Mouse (Mus musculus) testis, postnatal 14 days (tissue): Measurements from ENCODE around the gene Tspyl4.

ENCODE experiments used
- DNase-seq: peaks from one replicate; pipeline ENCODE4 v3.0.0; 2021; ENCODE audit warnings: low spot score

Gene Tspyl4

DNA sequence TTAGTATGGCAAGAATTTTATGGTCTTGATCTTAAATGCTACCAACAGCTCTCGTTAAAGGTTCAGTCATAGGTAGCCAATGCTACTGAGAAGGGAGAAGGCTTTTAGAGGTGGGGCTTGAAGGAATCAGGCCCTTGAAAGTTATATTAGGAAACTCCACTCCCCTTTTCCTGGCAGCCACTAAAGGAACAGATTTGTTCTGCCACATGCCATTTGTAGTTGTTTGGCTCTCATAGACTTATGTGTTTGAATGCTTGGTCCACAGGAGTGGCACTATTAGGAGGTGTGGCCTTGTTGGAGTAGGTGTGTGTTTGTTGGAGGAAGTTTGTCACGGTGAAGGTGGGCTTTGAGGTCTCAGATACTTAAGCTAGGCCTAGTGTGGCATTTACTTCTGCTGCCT, 23.6 kb downstream of the Tspyl4 start:
- DNase-seq: no peak

GRCm38 (mm10) chr10:34326701-34327100, 29.5 kb downstream of the Tspyl4 start:
- DNase-seq: no peak

- no peak for DNase-seq
These were observed 29.9 kb downstream of the Tspyl4 start for GRCm38 (mm10) chr10:34327144-34327543.

GRCm38 (mm10) chr10:34328310-34328709, 31.1 kb downstream of the Tspyl4 start:
- DNase-seq: no peak

GRCm38 (mm10) chr10:34341014-34341413, 43.8 kb downstream of the Tspyl4 start:
- DNase-seq: no peak

DNA sequence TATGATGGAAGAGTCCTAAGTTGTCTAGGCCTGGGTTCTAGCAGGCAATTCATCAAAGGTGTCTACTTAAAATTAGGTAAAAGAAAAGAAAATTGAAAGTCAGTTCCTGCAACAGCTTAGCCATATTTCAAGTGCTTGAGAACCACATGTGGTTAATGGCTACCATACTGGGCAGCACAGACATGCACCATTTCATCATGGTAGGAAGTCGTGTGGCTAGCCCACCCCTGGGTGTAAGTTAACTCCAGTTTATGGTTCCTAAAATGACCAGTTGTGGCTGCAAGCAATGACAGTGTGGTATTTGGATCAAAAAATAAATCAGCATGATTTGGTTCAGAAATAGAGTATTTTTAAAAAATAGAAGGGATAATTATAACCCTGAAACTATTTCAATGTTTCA, 44.6 kb downstream of the Tspyl4 start:
- DNase-seq: no peak
